Mouse (Mus musculus) liver, embryonic 13.5 days (tissue): ENCODE measurements around the gene Dek. TPM values are rescaled to one million over a fixed set of nuclear protein-coding genes. Genes with fewer than 3 reads are reported as not detected.

Experiments used
- ATAC-seq: fragments of 200-750 bp; cut with Nextera tagmentation; 2 replicates; pipeline ENCODE4 v1.8.0; 2017; ENCODE audit warnings: low read depth, mild to moderate bottlenecking, moderate number of reproducible peaks, moderate library complexity
- DNase-seq: peaks from one replicate; pipeline ENCODE4 v3.0.0; 2022
- H3K27ac ChIP-seq: fragments of 300-500 bp; sonication (generic); 2 replicates; pipeline ENCODE4 v1.5.1; 2015; ENCODE audit warnings: moderate library complexity, mild to moderate bottlenecking, inconsistent platforms
- H3K27me3 ChIP-seq: fragments of 300-500 bp; sonication (generic); 2 replicates; pipeline ENCODE4 v1.6.1; 2015; ENCODE audit warnings: mild to moderate bottlenecking, inconsistent platforms
- H3K36me3 ChIP-seq: fragments of 300-500 bp; sonication (generic); 2 replicates; pipeline ENCODE4 v1.6.1; 2015; ENCODE audit warnings: mild to moderate bottlenecking, inconsistent platforms
- H3K4me1 ChIP-seq: fragments of 300-500 bp; sonication (generic); replicated peaks from 2 replicates; pipeline ENCODE4 v1.6.1; 2015; ENCODE audit warnings: inconsistent platforms
- H3K4me2 ChIP-seq: fragments of 300-500 bp; sonication (generic); 2 replicates; pipeline ENCODE4 v1.6.1; 2015; ENCODE audit warnings: inconsistent platforms, mild to moderate bottlenecking, moderate library complexity
- H3K4me3 ChIP-seq: fragments of 300-500 bp; sonication (generic); replicated peaks from 2 replicates; pipeline ENCODE4 v1.5.1; 2015; ENCODE audit warnings: mild to moderate bottlenecking, inconsistent platforms
- H3K9ac ChIP-seq: fragments of 300-500 bp; sonication (generic); 2 replicates; pipeline ENCODE4 v1.6.1; 2015; ENCODE audit warnings: mild to moderate bottlenecking, inconsistent platforms
- H3K9me3 ChIP-seq: fragments of 300-500 bp; sonication (generic); replicated peaks from 2 replicates; pipeline ENCODE4 v1.6.1; 2016; ENCODE audit warnings: inconsistent platforms
- WGBS: fragments of 180-500 bp; shearing (Covaris S2); methylation state at CpG from one replicate; pipeline ENCODE4 v1.1.7; 2015; ENCODE audit not compliant: insufficient replicate concordance; 5-methylcytosine and 5-hydroxymethylcytosine counted together
- polyA plus RNA-seq: library from polyadenylated mRNA; unstranded; fragments of >200 nt; fragmentation: Nextera tagmentation; extraction: Ambion mirVana; gene quantifications from 2 replicates; pipeline ENCODE4 v1.2.1, GENCODE M21; 2015

Dek gene
- polyA plus RNA-seq, 1 experiment from 2014 or later = 493 TPM

GRCm38 (mm10) chr13:47134836-47135235 lies 28.8 kb upstream of the Dek start:
- ATAC-seq (no peak), DNase-seq (no peak)
- H3K4me3 ChIP-seq = no peak overlapping the region
- H3K9me3 ChIP-seq = no peaks in the 10 kb centered on the region
- peaks cover 10% of the 10 kb centered on the region; the same call in 1 of the 2 replicates for H3K27me3 ChIP-seq
- H3K4me2 ChIP-seq = no peak overlapping the region
- H3K27ac ChIP-seq = no peak overlapping the region
- no peak overlapping the region for H3K9ac ChIP-seq
- 80% methylated on average over 7 of the region's 7 CpGs for WGBS
- H3K36me3 ChIP-seq = 0 out of 2 replicates have a peak, but pooled peaks cover 4% of the 10 kb centered on the region
- 0 out of 2 replicates have a peak, but pooled peaks cover 4% of the 10 kb centered on the region for H3K4me1 ChIP-seq

GRCm38 (mm10) chr13:47133058-47133457 lies 27.1 kb upstream of the Dek start:
- no peak overlapping the region for H3K27ac ChIP-seq
- 0 out of 2 replicates have a peak, but pooled peaks cover 4% of the 10 kb centered on the region for H3K4me1 ChIP-seq
- ATAC-seq = no peak
- no peaks in the 10 kb centered on the region for H3K36me3 ChIP-seq
- H3K4me3 ChIP-seq = no peak overlapping the region
- 77% methylated on average over 8 of the region's 8 CpGs for WGBS
- peaks cover 10% of the 10 kb centered on the region for H3K27me3 ChIP-seq
- H3K9ac ChIP-seq = no peak overlapping the region
- DNase-seq = no peak
- no peaks in the 10 kb centered on the region for H3K9me3 ChIP-seq
- no peak overlapping the region for H3K4me2 ChIP-seq

DNA sequence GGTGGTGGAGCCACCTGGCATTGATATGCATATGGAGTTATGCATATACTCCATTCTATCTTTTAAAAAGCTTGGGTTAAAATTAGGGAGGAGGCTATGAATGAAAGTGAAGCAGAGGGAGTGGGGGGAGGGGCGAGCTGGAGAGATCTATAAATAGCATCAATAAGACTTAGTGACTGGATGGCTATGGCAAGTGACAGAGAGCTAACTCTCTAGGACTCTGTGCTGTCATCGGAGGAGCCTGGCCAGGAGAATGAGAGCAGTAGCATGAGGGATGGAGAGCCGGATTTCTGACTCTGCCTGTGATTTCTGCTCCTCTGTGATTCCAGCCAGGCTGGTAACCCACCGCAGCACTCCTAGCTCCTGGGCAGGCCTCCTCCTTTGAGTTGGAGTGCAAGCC lies 23.1 kb upstream of the Dek start:
- DNase-seq = no peak
- H3K4me3 ChIP-seq = no peak overlapping the region
- H3K4me1 ChIP-seq = 0 out of 2 replicates have a peak, but pooled peaks cover 4% of the 10 kb centered on the region
- no peak for ATAC-seq
- WGBS = 66% methylated on average over 4 of the region's 4 CpGs
- no peak overlapping the region for H3K4me2 ChIP-seq
- no peak overlapping the region for H3K27ac ChIP-seq
- no peaks in the 10 kb centered on the region for H3K9me3 ChIP-seq
- no peak overlapping the region for H3K9ac ChIP-seq
- peaks cover 34% of the 10 kb centered on the region for H3K27me3 ChIP-seq
- H3K36me3 ChIP-seq = no peaks in the 10 kb centered on the region

DNA sequence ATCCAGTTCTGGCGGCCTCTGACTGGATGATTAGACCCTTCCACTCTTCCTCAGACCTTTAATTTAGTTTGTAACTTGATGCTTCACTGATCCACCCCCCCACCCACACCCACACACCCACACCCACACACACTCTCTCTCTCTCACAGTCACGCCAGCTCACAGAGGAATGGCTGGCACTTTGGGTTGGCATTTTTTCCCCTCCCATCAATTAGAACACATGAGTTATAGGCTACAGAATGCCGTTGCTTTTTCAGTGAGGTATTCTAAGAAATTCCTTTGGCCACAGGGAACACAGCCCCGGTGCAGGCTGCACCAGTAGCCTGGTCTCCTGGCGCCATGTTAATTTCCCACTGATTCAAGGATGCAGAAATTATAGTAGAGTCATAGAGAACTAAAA lies 19.6 kb upstream of the Dek start:
- DNase-seq = no peak
- no peak overlapping the region for H3K4me2 ChIP-seq
- no peak overlapping the region for H3K4me3 ChIP-seq
- H3K27ac ChIP-seq = no peak overlapping the region
- WGBS = 63% methylated on average over 5 of the region's 5 CpGs
- H3K4me1 ChIP-seq = peaks cover 18% of the 10 kb centered on the region
- no peak for ATAC-seq
- H3K9me3 ChIP-seq = no peaks in the 10 kb centered on the region
- H3K27me3 ChIP-seq = peaks cover 60% of the 10 kb centered on the region
- H3K9ac ChIP-seq = no peak overlapping the region
- H3K36me3 ChIP-seq = no peaks in the 10 kb centered on the region

DNA sequence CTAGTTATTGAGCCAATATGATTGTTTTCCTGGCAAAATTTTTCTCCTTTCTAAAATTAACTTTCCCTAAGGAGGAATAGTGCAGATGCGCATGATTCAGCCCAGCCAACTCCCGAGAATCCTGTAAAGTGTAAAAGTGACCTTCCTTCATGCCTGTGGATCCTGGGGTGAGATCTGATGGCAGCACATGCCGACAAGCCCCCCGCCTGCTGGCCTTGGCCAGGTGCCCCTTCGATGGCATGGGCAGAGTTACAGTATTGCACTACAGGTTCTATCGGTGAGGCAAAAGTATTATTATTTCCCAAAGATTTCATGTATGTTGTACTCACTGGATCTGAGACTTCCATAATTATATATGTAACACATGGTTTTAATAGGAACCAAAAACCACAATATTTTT lies 19.0 kb upstream of the Dek start:
- H3K27me3 ChIP-seq = peaks cover 65% of the 10 kb centered on the region
- H3K4me2 ChIP-seq = no peak overlapping the region
- H3K9me3 ChIP-seq = no peaks in the 10 kb centered on the region
- no peak overlapping the region for H3K4me3 ChIP-seq
- 78% methylated on average over 6 of the region's 6 CpGs for WGBS
- DNase-seq = no peak
- no peak overlapping the region for H3K9ac ChIP-seq
- ATAC-seq = no peak
- H3K4me1 ChIP-seq = peaks cover 18% of the 10 kb centered on the region
- no peak overlapping the region for H3K27ac ChIP-seq
- no peaks in the 10 kb centered on the region for H3K36me3 ChIP-seq

GRCm38 (mm10) chr13:47124449-47124848 lies 18.4 kb upstream of the Dek start:
- H3K9ac ChIP-seq = no peak overlapping the region
- peaks cover 70% of the 10 kb centered on the region for H3K27me3 ChIP-seq
- 51% methylated on average over 3 of the region's 3 CpGs for WGBS
- no peak for DNase-seq
- no peak overlapping the region for H3K4me3 ChIP-seq
- no peaks in the 10 kb centered on the region for H3K9me3 ChIP-seq
- H3K4me2 ChIP-seq = no peak overlapping the region
- no peaks in the 10 kb centered on the region for H3K36me3 ChIP-seq
- peak; percentile 71 for ATAC-seq
- no peak overlapping the region for H3K27ac ChIP-seq
- H3K4me1 ChIP-seq = peaks cover 18% of the 10 kb centered on the region

DNA sequence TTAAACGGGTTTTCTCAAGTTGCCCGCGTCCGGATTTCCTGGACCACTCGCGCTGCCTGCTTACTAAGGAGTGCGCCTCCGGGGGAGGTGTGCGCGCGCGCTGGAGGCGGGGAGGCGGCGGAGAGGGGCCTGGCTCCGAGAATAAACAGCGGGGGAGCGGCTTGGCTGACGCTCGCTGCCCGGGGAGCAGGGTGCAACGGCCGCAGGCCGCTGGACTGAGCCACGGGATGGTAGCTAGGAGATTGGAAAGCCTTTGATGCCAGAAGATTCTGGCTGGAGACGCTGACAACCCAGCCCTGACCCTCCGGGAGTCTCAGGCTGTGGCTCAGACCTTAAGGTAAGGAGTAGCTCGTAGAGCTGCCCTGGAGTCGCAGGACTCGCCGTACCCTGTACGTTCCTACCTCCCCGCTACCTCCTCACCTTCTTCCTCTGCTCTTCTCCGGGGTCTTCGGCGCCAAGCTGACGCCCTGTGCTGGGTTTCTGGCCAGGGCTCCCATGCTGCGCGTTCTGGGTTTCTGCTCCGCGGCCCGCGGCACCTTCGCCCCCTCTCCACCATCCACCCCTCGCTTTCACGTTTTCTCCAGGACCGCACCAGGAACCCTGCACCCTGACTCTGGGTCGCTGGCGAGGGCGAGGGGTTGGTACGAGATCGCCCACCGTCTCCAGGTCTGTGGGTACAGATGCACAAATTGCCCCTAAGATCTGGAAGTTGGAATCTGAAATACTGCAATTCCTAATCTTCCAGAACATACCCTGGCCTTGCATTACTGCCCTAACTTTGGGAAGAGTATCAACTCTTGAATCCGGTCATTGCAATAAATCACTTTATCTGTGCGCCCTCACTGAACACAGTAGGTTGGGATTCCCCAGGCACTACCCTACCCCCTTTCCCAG lies 16.8 kb upstream of the Dek start, which contains the start of gene Rnf144b:
Rnf144b (plus strand) TSS at position 120 of the 894 bp plus-strand sequence.
- Histone ChIP-seq H3K36me3 (no peaks in the 10 kb centered on the region), H3K4me2 (peak within 1 kb of the TSS; percentile 67), H3K4me1 (peaks cover 18% of the 10 kb centered on the region), H3K4me3 (peak within 1 kb of the TSS; percentile 57), H3K9ac (peak within 1 kb of the TSS; percentile 61), H3K9me3 (no peaks in the 10 kb centered on the region), H3K27me3 (peaks cover 70% of the 10 kb centered on the region), H3K27ac (no peak within 1 kb of the TSS)
- DNase-seq (peak; percentile 44), ATAC-seq (no peak)
- WGBS = 2% methylated on average over 55 of the region's 55 CpGs

- no peak overlapping the region for H3K27ac ChIP-seq
- no peak overlapping the region for H3K4me3 ChIP-seq
- ATAC-seq = no peak
- H3K9me3 ChIP-seq = no peaks in the 10 kb centered on the region
- 37% methylated on average over 12 of the region's 12 CpGs for WGBS
- peaks cover 24% of the 10 kb centered on the region for H3K4me1 ChIP-seq
- no peak overlapping the region for H3K9ac ChIP-seq
- DNase-seq = no peak
- H3K4me2 ChIP-seq = no peak overlapping the region
- peaks cover 67% of the 10 kb centered on the region for H3K27me3 ChIP-seq
- no peaks in the 10 kb centered on the region for H3K36me3 ChIP-seq
Observed at GRCm38 (mm10) chr13:47121333-47121889, 15.4 kb upstream of the Dek start.

GRCm38 (mm10) chr13:47116000-47116399 lies 10.0 kb upstream of the Dek start:
- Histone ChIP-seq H3K4me3 (no peak overlapping the region), H3K27me3 (peaks cover 15% of the 10 kb centered on the region), H3K4me1 (peaks cover 51% of the 10 kb centered on the region), H3K27ac (peak overlapping the region; percentile 69), H3K4me2 (0 out of 2 replicates have a peak overlapping the region, but pooled peaks have one; percentile 10), H3K36me3 (no peaks in the 10 kb centered on the region), H3K9me3 (no peaks in the 10 kb centered on the region), H3K9ac (peak overlapping the region; percentile 43; the same call in 1 of the 2 replicates)
- ATAC-seq (peak; percentile 57), DNase-seq (peak; percentile 62)
- WGBS = 49% methylated on average over 3 of the region's 3 CpGs

GRCm38 (mm10) chr13:47112924-47113323 lies 6.9 kb upstream of the Dek start:
- Histone ChIP-seq H3K27me3 (no peaks in the 10 kb centered on the region), H3K4me1 (peaks cover 81% of the 10 kb centered on the region), H3K4me3 (0 out of 2 replicates have a peak overlapping the region, but pooled peaks have one; percentile 0), H3K9ac (peak overlapping the region; percentile 65), H3K4me2 (peak overlapping the region; percentile 54), H3K27ac (peak overlapping the region; percentile 98), H3K36me3 (no peaks in the 10 kb centered on the region), H3K9me3 (no peaks in the 10 kb centered on the region)
- 8% methylated on average over 3 of the region's 3 CpGs for whole genome bisulfite sequencing
- DNase-seq = peak; percentile 79
- ATAC-seq = peak; percentile 77

- DNase-seq = peak; percentile 60
- H3K4me1 ChIP-seq = peaks cover 89% of the 10 kb centered on the region
- no peaks in the 10 kb centered on the region for H3K27me3 ChIP-seq
- peak overlapping the region; percentile 54 for H3K4me2 ChIP-seq
- no peaks in the 10 kb centered on the region for H3K36me3 ChIP-seq
- H3K27ac ChIP-seq = peak overlapping the region; percentile 98
- 58% methylated on average over 3 of the region's 3 CpGs for WGBS
- H3K4me3 ChIP-seq = peak overlapping the region; percentile 18; the same call in 1 of the 2 replicates
- no peaks in the 10 kb centered on the region for H3K9me3 ChIP-seq
- peak overlapping the region; percentile 53 for H3K9ac ChIP-seq
- peak; percentile 11; the same call in 1 of the 2 replicates for ATAC-seq
Observed at GRCm38 (mm10) chr13:47112056-47112455, 6.1 kb upstream of the Dek start.
